Mouse (Mus musculus) CH12.LX (cell line): ENCODE measurements around the gene Rpl9-ps6. TPM values are rescaled to one million over a fixed set of nuclear protein-coding genes. Genes with fewer than 3 reads are reported as not detected.

Experiments used
- DNase-seq: peaks from one replicate; pipeline ENCODE4 v3.0.0-alpha.2; 2013; ENCODE audit errors: extremely low read depth
- H3K27ac ChIP-seq: 2 replicates; pipeline ENCODE4 v1.5.1; 2012; ENCODE audit warnings: low read depth, mild to moderate bottlenecking, control low read depth, moderate library complexity; ENCODE audit not compliant: insufficient read depth
- H3K27me3 ChIP-seq: replicated peaks from 2 replicates; pipeline ENCODE3; 2012; ENCODE audit warnings: inconsistent platforms
- H3K36me3 ChIP-seq, 2 experiments: replicated peaks in 1 of 2; 2 replicates each; pipeline versions ENCODE3 to v1.6.1; 2012; ENCODE audit warnings: inconsistent platforms in 1 of 2, low read length in 1 of 2, mild to moderate bottlenecking in 1 of 2, mixed read lengths in 1 of 2, moderate library complexity in 1 of 2; ENCODE audit not compliant: control insufficient read depth in 1 of 2, insufficient read depth in 1 of 2
- H3K4me1 ChIP-seq, 2 experiments: 2 replicates each; pipeline ENCODE4 v1.6.1; 2012; ENCODE audit warnings: inconsistent platforms in 1 of 2, moderate library complexity in 1 of 2; ENCODE audit not compliant: insufficient read depth in 2 of 2, control insufficient read depth in 1 of 2
- H3K4me2 ChIP-seq: 2 replicates; pipeline ENCODE4 v1.6.1; 2012; ENCODE audit warnings: low read depth, mild to moderate bottlenecking, control low read depth; ENCODE audit not compliant: poor library complexity, insufficient read depth, severe bottlenecking
- H3K4me3 ChIP-seq, 3 experiments: fragments of 150-350 bp in 1 of 3; sonication (generic) in 1 of 3; replicated peaks in 1 of 3; 2 replicates each; pipeline versions ENCODE3 to v1.5.1; 2011 to 2012; ENCODE audit warnings: low read depth in 2 of 3, low read length in 2 of 3, mild to moderate bottlenecking in 2 of 3, moderate library complexity in 2 of 3, control low read depth in 1 of 3, improper control_type of control experiment in 1 of 3, inconsistent platforms in 1 of 3, mixed read lengths in 1 of 3; ENCODE audit not compliant: poor library complexity in 1 of 3
- H3K79me2 ChIP-seq: replicated peaks from 2 replicates; pipeline ENCODE4 v1.6.1; 2012; ENCODE audit warnings: mild to moderate bottlenecking, moderate library complexity; ENCODE audit not compliant: control insufficient read depth, poor library complexity, insufficient read depth, severe bottlenecking; ENCODE audit errors: extremely low read depth
- H3K9ac ChIP-seq: 2 replicates; pipeline ENCODE4 v1.6.1; 2012; ENCODE audit warnings: low read depth, mild to moderate bottlenecking, control low read depth, moderate library complexity; ENCODE audit not compliant: insufficient read depth
- H3K9me3 ChIP-seq: replicated peaks from 2 replicates; pipeline ENCODE3; 2012; ENCODE audit warnings: low read length, inconsistent platforms, mixed read lengths
- BHLHE40 ChIP-seq: IDR thresholded peaks from 2 replicates; pipeline ENCODE4 v1.6.1; 2011; ENCODE audit warnings: mild to moderate bottlenecking, low read depth, low read length, improper control_type of control experiment
- EP300 ChIP-seq: IDR thresholded peaks from 2 replicates; pipeline ENCODE4 v1.6.1; 2011; ENCODE audit warnings: low read length, improper control_type of control experiment
- IRF4 ChIP-seq: IDR thresholded peaks from 2 replicates; pipeline ENCODE4 v1.6.1; 2014; ENCODE audit warnings: low read depth, mild to moderate bottlenecking, inconsistent platforms, low read length, improper control_type of control experiment
- JUND ChIP-seq: conservative IDR thresholded peaks from 2 replicates; pipeline ENCODE4 v1.6.1; 2011; ENCODE audit warnings: low read depth, low read length, improper control_type of control experiment
- MAFK ChIP-seq: IDR thresholded peaks from 2 replicates; pipeline ENCODE4 v1.6.1; 2011; ENCODE audit warnings: low read length, improper control_type of control experiment; ENCODE audit not compliant: insufficient replicate concordance
- MAX ChIP-seq: IDR thresholded peaks from 2 replicates; pipeline ENCODE4 v1.6.1; 2011; ENCODE audit warnings: low read length, improper control_type of control experiment
- MXI1 ChIP-seq: IDR thresholded peaks from 2 replicates; pipeline ENCODE4 v1.6.1; 2011; ENCODE audit warnings: mild to moderate bottlenecking, low read depth, low read length, improper control_type of control experiment
- NELFE ChIP-seq: IDR thresholded peaks from 2 replicates; pipeline ENCODE4 v1.6.1; 2011; ENCODE audit warnings: low read depth, low read length, improper control_type of control experiment
- NRF1 ChIP-seq: IDR thresholded peaks from 2 replicates; pipeline ENCODE4 v1.6.1; 2014; ENCODE audit warnings: low read depth, mild to moderate bottlenecking, inconsistent platforms, low read length, improper control_type of control experiment, moderate library complexity
- POLR2AphosphoS2 ChIP-seq: IDR thresholded peaks from 2 replicates; pipeline ENCODE4 v1.6.1; 2011; ENCODE audit warnings: low read depth, low read length, improper control_type of control experiment
- RAD21 ChIP-seq: IDR thresholded peaks from 2 replicates; pipeline ENCODE4 v1.6.1; 2011; ENCODE audit warnings: low read depth, mild to moderate bottlenecking, low read length, improper control_type of control experiment, moderate library complexity
- SIN3A ChIP-seq: IDR thresholded peaks from 2 replicates; pipeline ENCODE4 v1.6.1; 2012; ENCODE audit warnings: low read length, improper control_type of control experiment, inconsistent platforms
- TBP ChIP-seq: conservative IDR thresholded peaks from 2 replicates; pipeline ENCODE4 v1.6.1; 2011; ENCODE audit warnings: low read depth, low read length, improper control_type of control experiment
- USF2 ChIP-seq: conservative IDR thresholded peaks from 2 replicates; pipeline ENCODE4 v1.6.1; 2011; ENCODE audit warnings: low read depth, low read length, improper control_type of control experiment
- ZMIZ1 ChIP-seq: IDR thresholded peaks from 2 replicates; pipeline ENCODE4 v1.6.1; 2012; ENCODE audit warnings: low read depth, mild to moderate bottlenecking, inconsistent platforms, low read length, improper control_type of control experiment
- ZNF384 ChIP-seq: IDR thresholded peaks from 2 replicates; pipeline ENCODE4 v1.6.1; 2012; ENCODE audit warnings: low read depth, low read length, improper control_type of control experiment, inconsistent platforms
- dilution Hi-C: fragments of 300-500 bp; cut with MboI; formaldehyde crosslinking; loops from 2 replicates; pipeline ENCODE4 v1.14.3; 2020; ENCODE audit warnings: low sequenced_read_pairs; ENCODE audit not compliant: extremely low pct_unique_long_range_greater_than_20kb, extremely low pct_ligation_motif_present
- in situ Hi-C: fragments of 300-500 bp; cut with MboI; formaldehyde crosslinking; loops from 3 replicates; pipeline ENCODE4 v1.14.3; 2019; ENCODE audit warnings: low sequenced_read_pairs, low pct_ligation_motif_present, low pct_unique_long_range_greater_than_20kb, mixed read lengths
- polyA plus RNA-seq: library from polyadenylated mRNA; unstranded; fragments of >175 nt; gene quantifications from 2 replicates; pipeline ENCODE4 v1.2.1, GENCODE M21; 2012; ENCODE audit warnings: low read depth; ENCODE audit not compliant: insufficient read length
- total RNA-seq, 2 experiments: library from RNA; depleted of rRNA; stranded (reverse); fragments of 300-350 nt in 1 of 2; fragments of >200 nt in 1 of 2; gene quantifications; 2 replicates each; pipeline ENCODE4 v1.2.3; 2012 to 2014

The Rpl9-ps6 gene
- total and polyA plus RNA-seq, 3 experiments, result 145 to 843 (median 149) TPM

DNA sequence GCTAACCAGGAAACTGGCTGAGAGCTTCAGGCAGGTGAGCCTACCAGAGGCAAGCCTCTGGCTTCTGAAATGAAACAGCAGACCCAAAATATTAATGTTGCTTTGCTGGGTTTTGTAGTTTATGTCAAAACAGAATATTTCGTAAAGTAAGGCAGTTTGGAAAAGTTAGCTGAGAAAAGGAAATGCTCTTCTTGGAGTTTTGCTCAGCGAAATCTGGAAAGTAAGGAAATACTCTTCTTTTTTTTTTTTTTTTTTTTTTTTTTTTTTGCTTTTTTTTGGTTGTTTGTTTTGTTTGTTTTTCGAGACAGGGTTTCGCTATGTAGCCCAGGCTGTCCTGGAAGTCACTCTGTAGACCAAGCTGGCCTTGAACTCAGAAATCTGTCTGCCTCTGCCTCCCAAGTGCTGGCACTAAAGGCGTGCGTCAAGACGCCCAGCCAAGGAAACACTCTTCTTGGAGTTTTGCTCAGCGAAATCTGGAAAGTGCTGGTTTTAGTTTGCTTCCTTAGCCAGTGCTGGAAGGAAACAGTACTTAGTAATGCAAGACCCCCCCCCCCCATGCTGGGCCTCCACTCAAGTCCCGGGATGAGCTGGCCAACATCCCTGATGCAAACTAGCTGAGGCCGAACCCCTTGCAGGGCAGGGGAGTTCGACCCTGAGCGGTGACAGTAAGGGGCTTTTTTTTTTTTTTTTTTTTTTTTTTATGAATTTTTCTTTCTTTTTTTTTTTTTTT, 23.0 kb upstream of the Rpl9-ps6 start (continued):
- no peak for TF ChIP-seq MAX
- TF ChIP-seq, all 38 proteins: peak for 3

DNA sequence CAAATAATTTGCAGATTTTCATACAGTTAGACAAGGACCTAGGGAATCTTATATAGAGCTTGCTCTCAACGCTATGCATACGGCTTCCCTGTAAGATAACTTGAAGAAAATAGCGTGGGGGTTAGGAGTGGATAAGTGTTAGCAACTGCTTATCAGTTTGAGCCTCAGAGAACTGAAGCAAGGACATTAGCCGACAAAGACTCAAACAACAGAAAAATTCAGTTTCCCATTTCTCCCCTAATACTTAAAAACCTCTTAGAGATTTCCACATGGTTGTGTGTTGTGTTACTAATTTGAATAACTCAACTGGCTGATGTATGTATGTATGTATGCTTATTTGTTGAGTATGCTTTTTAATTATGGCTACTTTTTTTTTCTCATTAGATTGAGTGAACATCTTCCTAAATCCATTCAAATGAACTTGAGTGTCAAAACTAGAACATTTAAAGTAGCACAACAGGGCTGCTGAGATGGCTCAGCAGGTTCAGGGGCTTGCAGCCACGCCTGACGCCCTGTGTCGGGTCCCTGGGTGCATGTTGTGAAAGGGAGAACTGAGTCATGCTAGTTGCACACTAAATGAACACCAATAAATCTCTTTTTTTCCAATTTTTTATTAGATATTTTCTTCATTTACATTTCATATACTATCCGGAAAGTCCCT, 21.3 kb upstream of the Rpl9-ps6 start:
- peak overlapping the region; percentile 69 to 85 (median 74) for H3K4me3 ChIP-seq
- H3K4me2 ChIP-seq, result peak overlapping the region; percentile 77
- TF ChIP-seq EP300 (peak; percentile 4; the same call in 1 of the 2 replicates), RAD21 (no peak), NELFE (no peak), ZMIZ1 (no peak), MAFK (no peak), ZNF384 (no peak), MXI1 (peak; percentile 45), JUND (0 out of 2 replicates have a peak, but pooled peaks have one; percentile 17), SIN3A (no peak; the same call in 1 of the 2 replicates), IRF4 (no peak; the same call in 1 of the 2 replicates), NRF1 (no peak), BHLHE40 (no peak), POLR2AphosphoS2 (no peak), TBP (no peak), USF2 (no peak)
- DNase-seq, result no peak
- peak overlapping the region; percentile 53 for H3K9ac ChIP-seq
- dilution Hi-C loops (no loop called here), in situ Hi-C loops (no loop called here)
- no peaks in the 10 kb centered on the region for H3K27me3 ChIP-seq
- H3K27ac ChIP-seq, result no peak overlapping the region
- no peaks in the 10 kb centered on the region for H3K9me3 ChIP-seq
- H3K79me2 ChIP-seq, result peaks cover 42% of the 10 kb centered on the region
- peaks cover 6 to 10% of the 10 kb centered on the region in 2 experiments for H3K36me3 ChIP-seq
- H3K4me1 ChIP-seq, result peaks cover 0 to 36% of the 10 kb centered on the region in 2 experiments; a peak in 2 of 4 replicates
